Mouse (Mus musculus) 3134 (cell line): Measurements from ENCODE around the gene Rpl36a.
A peak's percentile ranks its signal among the peaks of the same experiment; 100 is the strongest.

Source experiments
- DNase-seq: peaks from one replicate; pipeline ENCODE4 v3.0.0-alpha.2; 2011; ENCODE audit warnings: low spot score; ENCODE audit not compliant: insufficient read length; ENCODE audit errors: extremely low read depth

Gene Rpl36a

GRCm38 (mm10) chrX:134599922-134600565 is 14.6 kb downstream of the Rpl36a start:
- no peak for DNase-seq

DNA sequence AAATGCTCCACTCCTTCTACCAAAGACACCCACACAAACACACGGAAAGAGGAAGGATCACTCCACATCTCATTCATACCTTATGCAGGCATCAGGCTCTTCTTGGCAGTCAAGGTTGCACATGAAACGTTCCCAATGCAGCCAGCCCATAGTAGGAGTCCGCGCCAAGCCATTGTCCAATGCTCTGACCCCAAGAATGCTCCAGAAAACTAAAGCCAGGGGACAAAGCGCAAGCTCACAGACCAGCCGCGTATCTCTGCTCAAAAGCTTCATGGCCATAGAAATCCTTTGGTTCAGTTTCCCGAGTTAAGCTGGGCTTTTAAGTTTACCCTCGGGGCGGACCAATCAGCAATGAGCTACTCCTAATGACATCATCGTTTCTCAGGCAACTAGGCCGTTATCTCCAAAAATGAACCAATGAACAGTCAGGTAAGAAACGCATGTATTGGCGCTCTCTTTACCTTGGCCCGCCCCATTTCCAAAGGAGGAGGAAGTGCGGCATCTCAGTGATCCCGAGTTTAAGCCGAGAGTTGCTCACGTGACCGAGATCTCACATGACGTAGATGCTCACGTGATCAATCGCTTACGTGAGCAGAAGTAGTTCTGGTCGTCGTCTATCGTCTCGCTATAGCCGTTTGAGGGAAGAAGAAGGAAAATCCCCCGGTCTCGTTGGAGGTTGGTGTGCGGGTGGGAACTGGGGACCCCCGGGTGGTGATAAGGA is 15.4 kb downstream of the Rpl36a start, which contains the start of the genes Gla and Hnrnph2:
Gla (minus strand) TSS at position 467 of the 721 bp plus-strand sequence.
Hnrnph2 (plus strand) TSS at position 521 of the 721 bp plus-strand sequence.
- peak; percentile 82 for DNase-seq

- no peak for DNase-seq
Measured at GRCm38 (mm10) chrX:134601380-134602120, 16.1 kb downstream of the Rpl36a start.

GRCm38 (mm10) chrX:134609472-134609871 is 24.0 kb downstream of the Rpl36a start:
- no peak for DNase-seq

GRCm38 (mm10) chrX:134610984-134611383 is 25.5 kb downstream of the Rpl36a start:
- no peak for DNase-seq

GRCm38 (mm10) chrX:134612285-134612959 is 27.0 kb downstream of the Rpl36a start:
- DNase-seq, result no peak

GRCm38 (mm10) chrX:134614306-134614705 is 28.9 kb downstream of the Rpl36a start:
- DNase-seq, result no peak

- no peak for DNase-seq
Measured at GRCm38 (mm10) chrX:134619695-134620094, 34.2 kb downstream of the Rpl36a start.

- DNase-seq, result no peak
Measured at GRCm38 (mm10) chrX:134620254-134620865, 34.9 kb downstream of the Rpl36a start.

GRCm38 (mm10) chrX:134621685-134622084 is 36.2 kb downstream of the Rpl36a start:
- no peak for DNase-seq

DNA sequence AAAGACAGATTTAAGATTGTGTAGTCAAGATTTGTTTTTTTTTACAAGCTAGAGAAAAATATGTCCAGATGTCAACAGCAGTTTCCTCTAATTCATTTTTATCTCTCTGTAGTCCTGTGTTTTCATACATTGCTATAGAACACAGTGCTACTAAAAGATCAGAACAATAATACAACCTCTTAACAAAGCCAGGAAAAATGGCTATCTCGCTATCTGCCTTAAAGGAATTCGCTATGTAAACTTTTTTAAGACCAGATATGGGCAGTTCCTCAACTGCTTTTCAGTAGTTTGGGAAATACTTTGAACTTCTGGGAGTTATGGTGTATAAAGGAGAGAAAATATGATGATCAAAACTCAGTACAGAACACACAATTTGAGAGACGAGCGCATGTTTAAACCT is 37.9 kb downstream of the Rpl36a start:
- no peak for DNase-seq

- no peak for DNase-seq
Measured at GRCm38 (mm10) chrX:134628200-134628599, 42.7 kb downstream of the Rpl36a start.

- DNase-seq, result no peak
Measured at GRCm38 (mm10) chrX:134632710-134633109, 47.3 kb downstream of the Rpl36a start.

- DNase-seq, result no peak
Measured at GRCm38 (mm10) chrX:134635111-134635510, 49.7 kb downstream of the Rpl36a start.

DNA sequence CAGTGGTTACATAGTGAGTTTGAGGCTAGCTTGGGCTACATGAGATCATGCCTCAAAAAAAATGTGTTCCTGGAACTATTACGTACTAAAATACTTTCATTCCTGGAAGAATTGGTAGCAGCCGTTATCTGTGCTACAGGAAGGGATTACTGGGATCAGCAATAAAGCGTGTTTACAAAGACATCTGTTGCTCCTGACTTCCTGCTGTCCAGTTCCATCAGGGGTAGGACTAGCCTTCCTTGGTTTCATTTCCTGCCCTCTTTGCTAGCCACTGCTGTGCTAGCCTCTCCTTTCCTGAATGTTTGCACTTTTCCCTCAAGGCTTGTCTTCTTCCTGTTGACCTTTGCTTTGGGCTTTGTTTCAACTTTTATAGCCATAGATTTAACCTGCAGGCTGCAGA is 50.4 kb downstream of the Rpl36a start:
- no peak for DNase-seq
